Mouse (Mus musculus) ES-CJ7 (cell line): ENCODE data around the gene Nfkbid.
"Not testable (repeated sequence)": the region's sequence is repeated elsewhere in the genome, so short reads cannot be mapped to it uniquely, and the experiment has no call there.

Experiments used
- DNase-seq: peaks from one replicate; pipeline ENCODE4 v3.0.0; 2011; ENCODE audit warnings: low read depth, low spot score

Gene Nfkbid

DNA sequence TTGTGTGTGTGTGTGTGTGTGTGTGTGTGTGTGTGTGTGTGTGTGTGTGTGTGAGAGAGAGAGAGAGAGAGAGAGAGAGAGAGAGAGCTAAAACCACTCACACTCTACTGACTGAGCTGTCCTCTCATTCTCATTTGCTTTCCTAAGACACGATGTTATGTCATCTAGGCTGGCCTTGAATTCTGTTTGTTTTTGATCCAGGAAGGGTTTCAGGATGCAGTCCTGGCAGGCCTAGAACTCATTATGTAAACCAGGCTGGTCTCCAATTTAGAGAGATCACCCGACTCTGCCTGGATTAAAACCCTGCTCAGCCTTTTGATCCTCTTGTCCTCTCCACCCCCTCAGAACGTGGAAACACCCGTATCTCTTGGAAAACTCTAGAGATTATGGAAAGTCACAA is 42.5 kb downstream of the Nfkbid start:
- DNase-seq = peak; percentile 62

DNA sequence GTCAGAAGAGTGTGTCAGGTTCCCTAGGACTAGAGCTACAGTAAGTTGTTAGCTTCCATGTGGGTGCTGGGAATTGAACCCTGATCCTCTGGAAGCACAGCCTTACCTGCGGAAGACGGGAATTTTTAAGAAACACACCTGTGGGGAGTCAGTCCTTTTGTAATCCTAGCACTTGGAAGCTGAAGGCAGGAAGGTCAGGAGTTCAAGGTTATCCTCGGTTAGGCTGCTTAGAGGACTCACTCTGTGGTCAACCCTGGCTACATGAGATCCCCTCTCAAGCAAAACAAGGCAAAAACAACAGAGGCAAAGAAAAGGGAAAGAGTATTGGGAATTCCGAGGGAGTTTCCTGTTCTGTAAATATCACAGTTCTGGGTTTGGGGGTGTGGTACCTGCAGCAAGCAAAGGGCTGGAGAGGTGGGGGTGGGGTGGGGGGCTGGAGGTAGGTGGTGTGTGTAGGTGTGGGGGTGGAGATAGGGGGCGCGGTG is 43.3 kb downstream of the Nfkbid start:
- peak; percentile 95 for DNase-seq

DNA sequence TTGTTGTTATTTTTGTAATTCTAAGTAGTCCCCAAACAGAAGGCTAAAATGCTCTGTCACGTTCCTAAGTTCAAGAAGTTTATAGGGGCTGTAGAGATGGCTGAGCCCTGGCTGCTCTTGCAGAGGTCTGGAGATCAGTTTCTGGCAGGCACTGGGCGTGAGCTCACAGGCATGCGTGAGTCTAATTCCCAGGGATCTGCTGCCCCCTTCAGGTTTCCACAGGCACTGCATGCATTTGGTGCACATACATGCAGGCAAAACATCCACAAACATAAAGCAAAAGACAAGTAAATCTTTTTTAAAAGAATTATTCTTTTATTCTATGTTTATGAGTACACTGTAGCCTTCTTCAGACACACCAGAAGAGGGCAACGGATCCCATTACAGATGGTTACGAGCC is 50.9 kb downstream of the Nfkbid start:
- peak; percentile 82 for DNase-seq

DNA sequence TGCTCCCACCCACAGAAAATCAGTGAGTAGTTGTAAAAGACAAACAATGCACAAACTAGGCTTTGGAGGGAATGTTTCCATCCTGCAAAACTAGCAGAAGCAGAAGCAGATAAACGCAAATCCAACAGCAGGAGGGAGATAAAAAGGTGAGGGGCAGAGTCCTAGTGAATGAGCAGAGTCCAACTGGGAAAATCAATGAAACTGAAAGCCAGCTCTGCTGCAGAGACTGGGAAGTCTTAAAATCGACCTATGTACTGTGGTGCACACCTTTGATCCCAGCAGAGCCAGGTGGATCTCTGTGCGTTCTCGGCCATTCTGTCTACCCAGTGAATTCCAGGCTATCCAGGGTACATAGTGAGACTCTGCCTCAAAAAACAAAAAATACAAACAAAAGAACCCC is 53.5 kb downstream of the Nfkbid start:
- no peak for DNase-seq

DNA sequence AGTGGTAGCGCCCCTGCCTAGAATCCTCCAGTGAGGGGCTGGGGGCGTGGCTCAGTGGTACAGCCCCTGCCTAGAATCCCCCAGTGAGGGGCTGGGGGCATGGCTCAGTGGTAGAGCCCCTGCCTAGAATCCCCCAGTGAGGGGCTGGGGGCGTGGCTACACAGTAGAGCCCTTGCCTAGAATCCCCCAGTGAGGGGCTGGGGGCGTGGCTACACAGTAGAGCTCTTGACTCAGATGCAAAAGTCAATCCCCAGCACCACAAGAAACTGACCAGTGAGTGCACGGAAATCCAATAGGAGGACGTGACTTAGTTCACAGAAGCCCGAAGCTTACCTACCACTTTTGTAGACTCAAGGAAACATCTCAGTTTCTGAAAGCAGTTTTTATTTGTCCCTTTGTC is 54.6 kb downstream of the Nfkbid start:
- DNase-seq = not testable (repeated sequence)

DNA sequence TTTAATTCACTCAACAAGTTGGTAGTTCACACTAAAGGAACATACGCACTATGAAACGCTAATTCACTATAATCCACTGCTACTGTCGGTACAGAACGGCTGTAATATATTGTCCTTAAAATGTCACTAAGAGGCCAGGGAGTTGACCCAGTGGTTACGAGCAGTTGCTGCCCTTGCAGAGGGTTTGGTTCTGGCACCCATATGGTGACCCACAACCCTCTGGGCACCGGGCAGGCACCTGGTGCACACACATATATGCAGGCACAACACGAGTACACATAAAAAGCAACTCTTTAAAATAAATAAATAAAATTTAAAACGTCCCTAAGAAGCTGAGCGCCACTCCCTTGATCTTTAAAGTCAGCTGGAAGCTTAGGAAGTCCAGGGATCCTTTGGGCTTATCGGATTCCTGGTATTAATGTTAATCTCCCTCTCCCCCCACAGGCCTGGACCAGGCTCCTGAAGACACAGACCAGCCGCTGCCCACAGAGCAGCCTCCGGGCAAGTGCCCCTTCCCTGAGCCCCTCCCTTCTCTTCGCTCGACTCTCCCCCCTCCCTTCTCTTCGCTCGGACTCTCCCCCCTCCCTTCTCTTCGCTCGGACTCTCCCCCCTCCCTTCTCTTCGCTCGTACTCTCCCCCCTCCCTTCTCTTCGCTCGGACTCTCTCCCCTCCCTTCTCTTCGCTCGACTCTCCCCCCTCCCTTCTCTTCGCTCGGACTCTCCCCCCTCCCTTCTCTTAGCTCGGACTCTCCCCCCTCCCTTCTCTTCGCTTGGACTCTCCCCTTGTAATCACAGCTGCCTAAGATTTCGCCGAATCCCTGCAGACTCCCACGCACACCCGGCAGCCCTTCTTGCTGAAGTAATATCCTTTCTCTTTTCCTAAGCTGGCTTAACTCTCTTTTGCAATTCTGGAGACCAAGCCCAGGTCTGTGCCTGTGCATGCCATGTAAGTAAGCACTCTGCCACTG is 56.2 kb downstream of the Nfkbid start:
- DNase-seq = peak; percentile 30
